Mouse (Mus musculus): Measurements from ENCODE around the gene Tagap1. TPM values are rescaled to one million over a fixed set of nuclear protein-coding genes. Genes with fewer than 3 reads are reported as not detected.

Gene Tagap1
- total RNA-seq, 2 experiments from 2014 or later = 36.3 to 70.2 TPM

Other genes with a start within 250 kb of the Tagap1 start
- gene Ezr, start 178.4 kb downstream of the Tagap1 start, total RNA-seq (2014; fragmentation: Nextera tagmentation) = 82.2 and 85.0 TPM in 2 replicates
- 161 and 203 TPM in 2 replicates for gene Ezr, start 178.4 kb downstream of the Tagap1 start, total RNA-seq (2017)
- 25.6 and 30.5 TPM in 2 replicates for gene Rsph3b, start 12.5 kb downstream of the Tagap1 start, total RNA-seq (2014; fragmentation: Nextera tagmentation)
- 40.8 and 42.2 TPM in 2 replicates for gene Rsph3b, start 12.5 kb downstream of the Tagap1 start, total RNA-seq (2017)
- gene Rnaset2b, start 9.5 kb upstream of the Tagap1 start, total RNA-seq (2014; fragmentation: Nextera tagmentation) = 123 and 163 TPM in 2 replicates
- 276 and 277 TPM in 2 replicates for gene Rnaset2b, start 9.5 kb upstream of the Tagap1 start, total RNA-seq (2017)
- gene Gm49721, start 17.7 kb upstream of the Tagap1 start, total RNA-seq (2014; fragmentation: Nextera tagmentation) = not detected in 2 replicates
- not detected in 2 replicates for gene Gm49721, start 17.7 kb upstream of the Tagap1 start, total RNA-seq (2017)
- 0.90 TPM in 1 of 2 replicates, not detected in the other for gene Gm1604a, start 64.4 kb upstream of the Tagap1 start, total RNA-seq (2014; fragmentation: Nextera tagmentation)
- gene Gm1604a, start 64.4 kb upstream of the Tagap1 start, total RNA-seq (2017) = not detected in 2 replicates
- 1.9 and 2.6 TPM in 2 replicates for gene Rps6ka2, start 209.0 kb upstream of the Tagap1 start, total RNA-seq (2014; fragmentation: Nextera tagmentation)
- 1.8 and 1.9 TPM in 2 replicates for gene Rps6ka2, start 209.0 kb upstream of the Tagap1 start, total RNA-seq (2017)

Data from megakaryocyte-erythroid progenitor cell, adult 5-6 weeks (primary cell).